Mouse (Mus musculus): ENCODE measurements around the gene Gm21854.
"Not testable (repeated sequence)": the region's sequence is repeated elsewhere in the genome, so short reads cannot be mapped to it uniquely, and the experiment has no call there.

Gene Gm21854

GRCm38 (mm10) chrY:5656686-5657085, at the start of gene Gm21854:
Gene Gm21854, plus strand, starts transcription at chrY:5656986.
- DNase-seq = not testable (repeated sequence)

Data from right cerebral cortex, postnatal 4 days (tissue).